Mouse (Mus musculus) limb, embryonic 15.5 days (tissue): ENCODE data around the gene Disc1. TPM values are rescaled to one million over a fixed set of nuclear protein-coding genes. Genes with fewer than 3 reads are reported as not detected.

Source experiments
- ATAC-seq: fragments of 200-750 bp; cut with Nextera tagmentation; 2 replicates; pipeline ENCODE4 v1.8.0; 2017; ENCODE audit warnings: low read depth, moderate TSS enrichment; ENCODE audit not compliant: insufficient number of reproducible peaks, low FRiP score, low TSS enrichment
- H3K27ac ChIP-seq: fragments of 300-500 bp; sonication (generic); 2 replicates; pipeline ENCODE4 v1.5.1; 2015; ENCODE audit warnings: moderate library complexity, mild to moderate bottlenecking, inconsistent platforms
- H3K27me3 ChIP-seq: fragments of 300-500 bp; sonication (generic); 2 replicates; pipeline ENCODE4 v1.6.1; 2015; ENCODE audit warnings: inconsistent platforms
- H3K36me3 ChIP-seq: fragments of 300-500 bp; sonication (generic); 2 replicates; pipeline ENCODE4 v1.6.1; 2015; ENCODE audit warnings: inconsistent platforms
- H3K4me1 ChIP-seq: fragments of 300-500 bp; sonication (generic); 2 replicates; pipeline ENCODE4 v1.6.1; 2015; ENCODE audit warnings: inconsistent platforms
- H3K4me2 ChIP-seq: fragments of 300-500 bp; sonication (generic); 2 replicates; pipeline ENCODE4 v1.6.1; 2015; ENCODE audit warnings: mild to moderate bottlenecking, inconsistent platforms
- H3K4me3 ChIP-seq: fragments of 300-500 bp; sonication (generic); 2 replicates; pipeline ENCODE4 v1.5.1; 2015; ENCODE audit warnings: mild to moderate bottlenecking, inconsistent platforms
- H3K9ac ChIP-seq: fragments of 300-500 bp; sonication (generic); 2 replicates; pipeline ENCODE4 v1.6.1; 2015; ENCODE audit warnings: inconsistent platforms
- H3K9me3 ChIP-seq: fragments of 300-500 bp; sonication (generic); 2 replicates; pipeline ENCODE4 v1.6.1; 2016; ENCODE audit warnings: inconsistent platforms
- WGBS: fragments of 180-500 bp; shearing (Covaris S2); methylation state at CpG from one replicate; pipeline ENCODE4 v1.1.7; 2015; 5-methylcytosine and 5-hydroxymethylcytosine counted together
- polyA plus RNA-seq: library from polyadenylated mRNA; unstranded; fragments of >200 nt; fragmentation: Nextera tagmentation; extraction: Ambion mirVana; gene quantifications from 2 replicates; pipeline ENCODE4 v1.2.1, GENCODE M21; 2015

Gene Disc1
- polyA plus RNA-seq, 1 experiment from 2014 or later, result 2.3 TPM

- Histone ChIP-seq H3K27me3 (peaks cover 24% of the 10 kb centered on the region), H3K4me3 (no peak overlapping the region), H3K9ac (no peak overlapping the region), H3K9me3 (no peaks in the 10 kb centered on the region), H3K4me2 (no peak overlapping the region), H3K27ac (no peak overlapping the region; the same call in 1 of the 2 replicates), H3K36me3 (no peaks in the 10 kb centered on the region), H3K4me1 (peaks cover 17% of the 10 kb centered on the region)
- WGBS, result 51% methylated on average over 13 of the region's 13 CpGs
- ATAC-seq, result no peak
Observed at GRCm38 (mm10) chr8:125212619-125213167, 158.7 kb downstream of the Disc1 start.

DNA sequence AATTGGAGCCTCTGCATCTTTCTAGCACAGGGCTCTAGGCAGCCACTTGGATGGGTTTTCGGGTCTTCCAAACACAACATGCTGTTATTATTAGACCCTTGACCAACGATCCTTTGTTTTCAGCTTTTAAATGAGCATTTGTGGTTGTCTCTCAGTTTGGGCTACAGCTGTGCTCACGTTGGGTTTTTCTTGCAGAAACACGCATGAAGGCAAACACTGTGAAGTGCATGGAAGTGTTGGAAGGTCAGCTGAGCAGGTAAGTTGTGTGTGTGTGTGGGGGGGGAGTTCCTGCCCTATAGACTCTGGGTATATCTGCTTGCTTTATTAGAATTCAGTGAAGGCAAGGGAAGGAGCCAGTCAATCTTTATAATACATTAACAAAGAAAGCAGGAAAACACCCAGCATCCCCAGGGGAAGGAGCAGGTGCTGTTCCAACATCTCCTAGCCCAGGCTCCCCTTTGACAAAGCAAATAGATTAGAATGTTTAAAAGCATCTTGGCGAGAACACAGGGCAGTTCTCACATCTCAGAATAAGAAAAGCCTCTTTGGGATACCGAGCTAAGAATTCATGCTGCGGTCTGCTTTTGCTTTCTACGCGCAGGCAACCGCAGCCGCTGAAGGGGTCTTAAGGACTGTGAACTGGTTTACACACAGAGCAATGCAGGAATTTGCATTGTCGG, 164.0 kb downstream of the Disc1 start:
- ATAC-seq, result no peak
- WGBS, result 22% methylated on average over 12 of the region's 12 CpGs
- H3K4me2 ChIP-seq, result peak overlapping the region; percentile 35

DNA sequence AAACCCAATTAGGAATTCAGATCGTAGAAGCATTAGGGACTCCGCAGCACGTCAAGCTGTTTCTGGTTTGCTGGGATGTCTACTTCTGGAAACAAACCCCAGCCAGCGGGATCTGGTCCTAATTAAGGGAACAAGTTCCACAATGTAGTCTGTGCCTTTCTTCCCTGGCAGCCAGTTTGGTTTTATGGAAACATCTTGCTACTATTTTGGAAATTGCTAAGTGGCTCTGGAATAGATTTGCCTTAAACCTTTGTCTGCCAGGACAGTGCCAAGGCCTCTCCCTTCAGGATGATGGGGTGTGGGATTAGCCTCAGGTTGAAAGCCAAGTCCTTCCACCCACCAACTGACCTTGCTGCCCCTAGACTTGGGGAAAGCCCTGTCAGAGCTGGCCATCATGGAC, 164.7 kb downstream of the Disc1 start:
- H3K4me3 ChIP-seq, result no peak overlapping the region
- peaks cover 34% of the 10 kb centered on the region for H3K4me1 ChIP-seq
- 22% methylated on average over 4 of the region's 4 CpGs for WGBS
- peak overlapping the region; percentile 65 for H3K27ac ChIP-seq
- H3K4me2 ChIP-seq, result peak overlapping the region; percentile 35; the same call in 1 of the 2 replicates
- peak; percentile 66; the same call in 1 of the 2 replicates for ATAC-seq
- no peaks in the 10 kb centered on the region for H3K9me3 ChIP-seq
- no peak overlapping the region for H3K9ac ChIP-seq
- H3K27me3 ChIP-seq, result peaks cover 22% of the 10 kb centered on the region
- no peaks in the 10 kb centered on the region for H3K36me3 ChIP-seq

More for the DNA sequence above, 164.0 kb downstream of the Disc1 start:
- Histone ChIP-seq H3K9ac (no peak overlapping the region), H3K4me3 (no peak overlapping the region), H3K9me3 (no peaks in the 10 kb centered on the region), H3K27me3 (peaks cover 22% of the 10 kb centered on the region), H3K4me1 (peaks cover 29% of the 10 kb centered on the region), H3K27ac (peak overlapping the region; percentile 58), H3K36me3 (no peaks in the 10 kb centered on the region)

GRCm38 (mm10) chr8:125220608-125221007, 166.6 kb downstream of the Disc1 start:
- no peak overlapping the region for H3K27ac ChIP-seq
- H3K4me3 ChIP-seq, result no peak overlapping the region
- H3K4me2 ChIP-seq, result no peak overlapping the region
- ATAC-seq, result no peak
- 89% methylated on average over 5 of the region's 5 CpGs for WGBS
- H3K27me3 ChIP-seq, result peaks cover 15% of the 10 kb centered on the region; the same call in 1 of the 2 replicates
- H3K36me3 ChIP-seq, result no peaks in the 10 kb centered on the region
- H3K4me1 ChIP-seq, result peaks cover 42% of the 10 kb centered on the region
- H3K9ac ChIP-seq, result no peak overlapping the region
- H3K9me3 ChIP-seq, result no peaks in the 10 kb centered on the region

DNA sequence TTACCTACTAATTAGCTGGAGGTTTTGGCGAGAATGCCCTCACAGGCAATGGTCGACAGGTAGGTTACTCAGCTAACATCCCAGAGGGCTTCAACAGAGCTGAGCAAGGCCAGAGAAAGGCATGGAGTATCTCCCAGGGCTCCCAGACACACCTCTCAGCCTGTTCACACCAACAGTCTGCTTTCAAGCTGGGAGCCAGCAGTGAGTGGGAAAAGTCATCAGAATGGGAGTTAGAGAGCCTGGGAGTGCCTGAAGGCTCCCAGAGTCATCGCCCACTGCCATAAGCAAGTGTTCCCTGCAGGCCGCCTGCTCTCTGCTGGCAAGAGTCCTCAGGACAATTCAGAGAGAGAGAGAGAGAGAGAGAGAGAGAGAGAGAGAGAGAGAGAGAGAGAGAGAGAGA, 167.1 kb downstream of the Disc1 start:
- H3K4me2 ChIP-seq, result no peak overlapping the region
- H3K9ac ChIP-seq, result no peak overlapping the region
- no peaks in the 10 kb centered on the region for H3K9me3 ChIP-seq
- peaks cover 42% of the 10 kb centered on the region for H3K4me1 ChIP-seq
- H3K27ac ChIP-seq, result no peak overlapping the region
- no peak overlapping the region for H3K4me3 ChIP-seq
- no peaks in the 10 kb centered on the region for H3K36me3 ChIP-seq
- ATAC-seq, result no peak
- WGBS, result 71% methylated on average over 4 of the region's 4 CpGs
- H3K27me3 ChIP-seq, result peaks cover 12% of the 10 kb centered on the region; the same call in 1 of the 2 replicates

GRCm38 (mm10) chr8:125223031-125223753, 169.2 kb downstream of the Disc1 start:
- ATAC-seq, result no peak
- no peak overlapping the region for H3K4me2 ChIP-seq
- no peak overlapping the region for H3K27ac ChIP-seq

DNA sequence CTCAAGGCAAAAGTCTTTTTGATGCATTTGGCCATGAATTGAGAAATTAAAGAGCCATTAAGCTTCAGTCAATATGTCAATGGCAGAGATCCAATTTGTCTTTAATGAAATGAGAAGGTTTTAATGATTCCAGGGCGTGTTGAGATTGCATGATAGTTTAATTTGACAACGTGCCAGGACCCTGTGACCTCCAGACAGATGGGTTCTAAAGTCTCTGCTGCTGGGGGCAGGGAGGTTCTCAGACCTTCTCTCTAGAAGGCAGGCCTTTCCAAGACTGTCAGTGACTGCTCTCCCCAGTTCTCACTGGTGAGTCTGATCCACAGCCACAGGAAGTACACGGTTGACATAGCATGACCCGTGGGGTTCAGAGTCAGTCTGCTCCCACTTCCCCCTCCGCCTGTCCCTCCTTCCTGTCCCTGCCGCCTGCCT, 170.3 kb downstream of the Disc1 start:
- Histone ChIP-seq H3K27me3 (0 out of 2 replicates have a peak, but pooled peaks cover 4% of the 10 kb centered on the region), H3K4me2 (no peak overlapping the region), H3K36me3 (no peaks in the 10 kb centered on the region), H3K4me3 (no peak overlapping the region), H3K27ac (0 out of 2 replicates have a peak overlapping the region, but pooled peaks have one; percentile 38), H3K9ac (no peak overlapping the region), H3K9me3 (no peaks in the 10 kb centered on the region), H3K4me1 (peaks cover 35% of the 10 kb centered on the region)
- WGBS, result 68% methylated on average over 6 of the region's 6 CpGs
- no peak for ATAC-seq

More at GRCm38 (mm10) chr8:125223031-125223753, 169.2 kb downstream of the Disc1 start:
- H3K9ac ChIP-seq, result no peak overlapping the region
- H3K4me1 ChIP-seq, result peaks cover 44% of the 10 kb centered on the region
- H3K36me3 ChIP-seq, result no peaks in the 10 kb centered on the region
- no peaks in the 10 kb centered on the region for H3K9me3 ChIP-seq
- WGBS, result 55% methylated on average over 10 of the region's 10 CpGs
- H3K27me3 ChIP-seq, result 0 out of 2 replicates have a peak, but pooled peaks cover 4% of the 10 kb centered on the region
- no peak overlapping the region for H3K4me3 ChIP-seq

GRCm38 (mm10) chr8:125225266-125225665, 171.3 kb downstream of the Disc1 start:
- H3K36me3 ChIP-seq, result no peaks in the 10 kb centered on the region
- ATAC-seq, result no peak
- 75% methylated on average over 9 of the region's 9 CpGs for WGBS
- no peak overlapping the region for H3K4me2 ChIP-seq
- H3K9me3 ChIP-seq, result no peaks in the 10 kb centered on the region
- H3K9ac ChIP-seq, result no peak overlapping the region
- H3K27me3 ChIP-seq, result 0 out of 2 replicates have a peak, but pooled peaks cover 4% of the 10 kb centered on the region
- H3K27ac ChIP-seq, result no peak overlapping the region
- H3K4me1 ChIP-seq, result peaks cover 35% of the 10 kb centered on the region
- H3K4me3 ChIP-seq, result no peak overlapping the region

- H3K27ac ChIP-seq, result peak overlapping the region; percentile 1; the same call in 1 of the 2 replicates
- ATAC-seq, result peak; percentile 54; the same call in 1 of the 2 replicates
- peaks cover 34% of the 10 kb centered on the region for H3K4me1 ChIP-seq
- H3K4me3 ChIP-seq, result no peak overlapping the region
- H3K4me2 ChIP-seq, result no peak overlapping the region
- peaks cover under 1% of the 10 kb centered on the region; the same call in 1 of the 2 replicates for H3K27me3 ChIP-seq
- H3K9ac ChIP-seq, result no peak overlapping the region
- WGBS, result 52% methylated on average over 14 of the region's 14 CpGs
- no peaks in the 10 kb centered on the region for H3K9me3 ChIP-seq
- H3K36me3 ChIP-seq, result no peaks in the 10 kb centered on the region
Observed at GRCm38 (mm10) chr8:125226989-125227624, 173.1 kb downstream of the Disc1 start.

DNA sequence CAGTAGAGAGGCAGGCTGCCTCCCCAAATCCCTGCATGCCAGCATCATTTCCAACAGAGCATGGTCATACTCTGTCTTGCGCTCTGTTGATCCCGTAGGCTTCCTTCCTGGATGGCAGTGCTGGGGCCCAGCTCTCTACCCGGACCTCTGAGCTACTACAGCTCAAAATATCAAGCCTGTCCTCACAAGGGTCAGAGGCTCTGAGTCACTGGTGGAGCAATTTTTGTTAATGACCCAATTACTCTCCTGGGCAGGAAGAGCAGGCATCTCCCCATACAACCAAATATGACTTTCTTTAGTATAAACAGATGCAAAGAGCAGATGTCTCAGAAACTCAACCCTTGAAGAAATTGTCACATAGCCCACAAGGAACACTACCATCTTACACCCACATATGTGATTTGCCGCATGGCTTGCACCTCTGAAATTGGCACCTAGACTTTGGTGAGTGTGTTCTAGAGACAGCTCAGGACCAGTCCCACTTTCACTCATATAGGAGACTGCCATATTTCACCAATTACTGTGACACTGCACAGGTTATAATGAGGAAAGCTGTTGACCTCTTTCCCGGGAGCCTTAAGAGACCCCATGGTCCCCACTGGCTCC, 176.6 kb downstream of the Disc1 start:
- Histone ChIP-seq H3K27me3 (peaks cover 3% of the 10 kb centered on the region; the same call in 1 of the 2 replicates), H3K4me2 (no peak overlapping the region), H3K4me3 (no peak overlapping the region), H3K9me3 (no peaks in the 10 kb centered on the region), H3K36me3 (no peaks in the 10 kb centered on the region), H3K9ac (no peak overlapping the region), H3K27ac (no peak overlapping the region), H3K4me1 (peaks cover 13% of the 10 kb centered on the region)
- 78% methylated on average over 5 of the region's 5 CpGs for WGBS
- ATAC-seq, result no peak

DNA sequence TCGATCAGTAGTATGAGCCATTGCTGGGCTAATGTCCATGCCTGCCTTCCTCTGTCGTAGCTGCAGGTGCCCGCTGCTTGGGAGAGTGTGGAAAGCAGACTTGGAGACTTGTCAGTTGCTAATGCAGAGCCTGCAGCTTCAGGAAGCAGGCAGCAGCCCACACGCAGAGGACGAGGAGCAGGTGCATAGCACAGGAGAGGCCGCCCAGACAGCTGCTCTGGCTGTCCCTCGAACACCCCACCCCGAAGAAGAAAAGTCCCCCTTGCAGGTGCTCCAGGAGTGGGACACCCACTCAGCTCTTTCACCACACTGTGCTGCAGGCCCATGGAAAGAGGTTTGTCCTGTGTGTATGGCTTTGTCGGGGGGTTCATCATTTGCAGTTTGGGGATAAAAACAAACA, 178.7 kb downstream of the Disc1 start:
- no peak overlapping the region for H3K27ac ChIP-seq
- H3K9ac ChIP-seq, result no peak overlapping the region
- no peaks in the 10 kb centered on the region for H3K36me3 ChIP-seq
- H3K4me1 ChIP-seq, result peaks cover 15% of the 10 kb centered on the region
- no peak for ATAC-seq
- peaks cover 3% of the 10 kb centered on the region; the same call in 1 of the 2 replicates for H3K27me3 ChIP-seq
- no peak overlapping the region for H3K4me2 ChIP-seq
- H3K9me3 ChIP-seq, result no peaks in the 10 kb centered on the region
- 65% methylated on average over 9 of the region's 9 CpGs for WGBS
- H3K4me3 ChIP-seq, result no peak overlapping the region
